Mouse (Mus musculus): ENCODE results near the gene Cdh13. TPM values are rescaled to one million over a fixed set of nuclear protein-coding genes. Genes with fewer than 3 reads are reported as not detected.

Cdh13 gene
- total RNA-seq, 2 experiments from 2014 or later = 56.4 to 66.1 TPM

DNA sequence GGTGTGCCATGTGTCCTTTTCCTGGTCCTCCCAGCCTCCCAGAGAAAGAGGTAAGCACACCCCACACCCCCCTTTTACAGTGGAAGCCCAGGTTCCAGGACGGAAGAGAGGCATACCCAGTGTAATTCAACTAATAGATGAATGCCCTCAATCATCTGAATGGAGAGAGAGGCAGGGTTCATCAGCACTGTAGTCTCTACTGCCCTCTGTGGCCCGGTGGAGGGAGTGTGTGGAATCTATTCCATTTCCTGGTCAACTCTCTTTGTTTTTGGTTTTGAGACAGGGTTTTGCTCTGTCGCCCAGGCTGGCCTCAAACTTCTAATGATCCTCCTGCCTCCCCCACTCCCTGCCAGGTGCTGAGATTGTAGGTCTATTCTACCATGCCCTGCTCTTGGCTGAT, 159.8 kb downstream of the Cdh13 start:
- DNase-seq (ENCODE audit: low spot score in 2 of 2) = peak in 1 of 2 experiments; percentile 25

DNA sequence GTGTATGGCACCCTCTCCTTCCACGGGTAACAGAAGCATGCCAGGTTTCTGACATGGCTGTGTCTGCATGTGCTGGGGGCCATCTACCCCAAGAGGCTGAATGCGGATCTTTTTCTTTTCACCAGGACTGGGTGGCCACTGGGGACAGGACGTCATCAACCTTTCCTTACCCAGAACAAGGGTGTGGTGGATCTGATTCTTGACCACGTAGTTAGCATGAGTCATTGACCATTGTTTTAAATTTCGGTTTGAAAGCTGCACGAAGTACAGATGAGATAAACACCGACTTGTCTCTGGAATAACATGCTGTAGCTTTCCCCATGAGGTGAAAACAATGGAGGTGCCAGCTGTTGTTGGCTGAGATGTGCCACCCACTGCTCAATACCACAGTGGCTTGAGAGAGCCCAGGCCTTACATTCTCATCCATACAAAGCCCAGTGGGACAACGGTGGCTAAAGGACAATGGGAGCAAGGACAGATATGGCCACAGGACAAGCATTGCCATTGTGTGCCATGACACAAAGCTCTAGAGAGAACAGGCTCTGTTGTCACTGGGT, 161.2 kb downstream of the Cdh13 start:
- no peak for DNase-seq (ENCODE audit: low spot score in 2 of 2)

DNA sequence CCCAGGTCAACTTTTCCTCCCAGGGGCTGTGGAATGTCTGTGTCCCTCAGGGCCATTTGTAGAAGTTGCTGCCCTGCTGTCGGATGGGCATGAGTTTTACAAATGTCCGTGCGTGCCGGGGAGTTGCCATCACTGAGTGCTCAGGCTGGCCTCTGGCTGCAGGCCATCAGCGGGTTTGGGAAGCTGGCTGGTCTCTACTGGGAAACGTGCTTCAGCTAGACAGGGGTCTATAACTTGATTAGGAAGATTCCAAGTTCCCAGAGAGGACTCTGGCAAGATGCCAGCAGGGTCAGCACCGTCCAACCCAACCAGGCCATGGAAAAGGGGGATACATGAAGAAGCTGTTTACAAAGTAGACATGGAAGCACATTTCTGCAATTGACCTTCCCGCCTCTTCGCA, 163.0 kb downstream of the Cdh13 start:
- DNase-seq (ENCODE audit: low spot score in 2 of 2) = no peak

DNA sequence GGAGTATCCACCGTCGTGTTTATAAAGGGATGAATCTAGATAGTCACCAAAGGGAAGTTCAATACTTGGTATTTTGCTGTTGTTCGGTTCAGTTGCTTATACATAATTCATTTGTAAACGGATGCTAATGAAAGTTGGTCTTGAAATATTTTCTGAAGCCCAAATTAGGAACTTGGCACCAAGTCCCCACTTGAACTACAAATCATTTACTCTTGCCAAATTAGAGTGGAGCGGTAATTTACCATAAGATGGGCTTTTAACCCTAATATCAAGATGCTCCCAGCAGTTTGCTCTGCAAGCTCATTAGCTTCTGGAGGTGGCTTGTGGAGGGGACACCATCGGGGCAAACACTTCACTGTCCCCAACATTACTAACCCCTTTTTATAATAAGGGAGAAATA, 164.5 kb downstream of the Cdh13 start:
- DNase-seq (ENCODE audit: low spot score in 2 of 2) = no peak

DNA sequence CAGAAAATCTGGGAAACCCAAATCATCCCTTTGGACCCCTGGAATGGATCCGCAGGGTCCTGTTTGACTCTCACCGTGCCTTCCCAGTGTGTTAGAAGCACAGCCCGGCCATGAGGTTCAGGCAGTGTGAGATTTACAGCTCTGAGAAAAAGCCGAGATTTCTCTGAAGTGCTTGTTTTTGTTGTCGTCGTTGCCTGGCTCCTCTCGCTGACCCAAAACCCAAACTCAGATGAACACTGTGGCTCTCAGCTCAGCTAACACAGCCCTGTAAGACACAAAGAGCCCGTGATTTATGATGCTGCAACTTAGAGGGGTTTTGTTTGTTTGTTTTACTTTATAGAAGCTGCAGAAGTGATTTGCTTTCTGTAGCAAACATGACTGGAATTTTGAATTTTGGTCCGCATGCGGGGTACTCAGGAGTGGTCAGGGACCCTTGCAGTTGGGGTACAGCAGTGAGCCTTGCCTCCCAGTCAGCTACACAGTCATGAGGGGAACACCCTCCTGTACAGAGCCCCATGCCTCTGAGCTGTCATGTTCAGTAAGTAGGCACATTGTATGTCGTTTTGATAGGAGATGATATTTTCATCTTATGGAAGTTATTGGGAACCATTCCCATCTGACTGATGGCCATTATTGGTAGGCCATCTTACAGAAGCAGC, 169.0 kb downstream of the Cdh13 start:
- no peak for DNase-seq (ENCODE audit: low spot score in 2 of 2)

DNA sequence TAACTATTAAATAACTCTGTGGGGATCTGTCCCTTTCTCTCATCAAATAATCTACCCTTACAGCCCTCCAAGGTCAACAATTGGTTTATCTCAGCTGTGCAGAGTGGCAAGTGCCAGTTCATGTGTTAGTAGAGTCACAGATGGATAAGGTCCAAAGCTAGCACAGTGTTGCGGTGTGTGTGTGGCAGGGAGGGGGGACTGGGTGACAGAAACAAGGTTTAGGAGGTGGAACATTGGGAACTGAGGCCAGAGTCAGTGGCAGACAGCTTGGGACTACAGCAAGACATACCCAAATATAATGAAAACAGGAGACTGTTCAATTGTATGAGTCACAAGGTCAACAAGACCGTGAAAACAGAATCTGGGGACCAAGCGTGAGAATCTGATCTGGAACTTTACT, 171.7 kb downstream of the Cdh13 start:
- no peak for DNase-seq (ENCODE audit: low spot score in 2 of 2)

DNA sequence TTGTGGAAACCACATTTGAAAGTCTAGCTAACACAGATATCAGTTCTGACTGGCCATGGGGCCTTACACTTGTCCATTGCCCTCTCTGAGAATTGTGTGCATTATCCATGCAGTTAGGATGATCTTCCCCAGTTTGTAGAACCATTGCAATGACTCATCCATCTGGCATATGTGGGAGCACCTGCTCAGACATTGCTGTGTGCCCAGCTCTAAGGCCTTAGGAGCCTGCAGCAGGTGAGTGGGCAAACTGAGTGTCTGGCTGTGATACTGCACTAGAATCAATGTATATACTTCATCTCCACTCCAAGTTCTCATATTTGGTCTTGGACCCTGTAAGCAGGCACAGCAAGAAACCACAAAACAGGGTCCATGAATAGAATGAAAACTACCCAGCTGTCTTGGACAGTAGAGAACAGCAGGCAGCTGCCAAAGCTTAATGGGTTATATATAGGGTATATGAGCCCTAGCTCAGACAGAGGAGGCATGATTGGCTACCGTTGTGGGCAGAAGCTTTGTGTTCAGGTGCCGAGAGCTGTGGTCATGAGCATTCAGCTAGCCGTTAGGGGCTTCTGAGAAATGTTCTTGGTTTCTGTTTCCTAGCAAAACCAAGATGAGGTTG, 181.9 kb downstream of the Cdh13 start:
- DNase-seq (ENCODE audit: low spot score in 2 of 2) = no peak

DNA sequence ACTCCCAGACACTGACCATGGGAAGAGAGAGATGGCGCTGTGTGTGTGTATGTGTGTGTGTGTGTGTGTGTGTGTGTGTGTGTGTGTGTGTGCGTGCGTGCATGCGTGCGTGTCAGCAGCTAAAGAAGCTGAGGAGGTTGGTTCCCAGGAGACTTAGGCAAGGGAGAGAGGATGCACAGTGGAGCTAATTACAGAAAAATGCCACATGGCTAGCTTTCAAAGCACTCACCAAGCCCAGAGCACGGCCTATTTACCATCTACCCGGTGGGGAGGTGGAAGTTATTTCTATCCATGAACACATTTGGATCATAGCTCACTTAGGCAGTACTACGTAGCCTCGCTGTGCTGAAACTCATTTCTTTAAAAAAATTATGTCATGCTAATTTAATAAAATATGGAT, 194.1 kb downstream of the Cdh13 start:
- DNase-seq (ENCODE audit: low spot score in 2 of 2) = no peak

DNA sequence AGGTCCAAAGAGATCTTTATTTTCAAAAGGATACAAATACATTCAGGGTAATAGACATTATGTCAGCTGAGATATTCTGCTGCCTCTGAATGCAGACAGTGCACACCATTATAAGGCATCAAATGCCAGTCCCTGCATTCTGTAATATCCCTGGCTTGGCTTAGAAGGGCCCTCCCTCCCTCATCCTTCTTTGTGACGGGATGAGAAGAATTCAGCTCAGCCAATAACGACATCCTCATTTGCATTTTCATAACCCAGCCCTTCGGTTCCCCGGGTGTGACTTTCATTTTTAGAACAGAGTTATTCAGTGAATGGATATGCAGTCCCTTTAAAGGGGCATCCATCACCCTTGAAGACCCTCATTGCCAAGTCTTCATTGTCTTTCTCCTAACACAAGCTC, 205.2 kb downstream of the Cdh13 start:
- peak in 1 of 2 experiments; percentile 10 for DNase-seq (ENCODE audit: low spot score in 2 of 2)

DNA sequence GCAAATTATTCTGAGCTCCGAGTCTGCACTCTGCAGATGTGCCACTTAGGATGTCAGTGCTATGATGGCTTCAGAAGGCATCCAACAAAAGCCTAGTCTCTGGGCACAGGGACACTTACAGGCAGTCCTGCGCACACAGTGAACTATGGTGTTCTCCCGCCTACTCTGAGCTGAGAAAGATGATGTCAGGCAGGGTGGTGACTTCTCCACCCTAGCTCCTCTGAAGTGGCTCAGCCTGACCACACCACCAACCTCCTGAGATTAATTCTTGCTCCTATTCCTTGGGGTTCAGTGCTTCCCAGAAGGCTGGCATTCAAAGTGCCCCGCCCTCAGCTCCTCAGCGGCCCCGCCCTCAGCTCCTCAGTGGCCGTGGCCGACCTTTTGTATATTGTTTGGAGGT, 219.0 kb downstream of the Cdh13 start:
- no peak for DNase-seq (ENCODE audit: low spot score in 2 of 2)

DNA sequence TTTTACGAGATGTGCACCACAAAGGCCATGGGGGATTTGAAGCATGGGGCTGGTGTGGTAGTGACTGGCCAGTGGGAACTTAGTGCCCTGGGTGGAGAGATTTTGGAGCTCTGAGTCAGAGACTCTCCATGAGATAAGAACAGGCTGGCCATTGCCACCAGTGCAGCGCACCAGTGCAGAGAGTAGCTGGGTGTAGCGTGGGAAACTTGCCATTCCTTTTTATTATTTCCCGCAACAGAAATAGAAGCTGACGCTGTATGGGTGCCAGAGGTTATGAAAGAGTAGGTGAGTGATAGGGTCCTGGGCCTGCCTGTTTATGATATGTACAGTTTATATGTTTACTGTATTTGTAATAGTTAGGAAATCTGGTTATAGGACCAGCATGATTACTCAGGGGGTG, 225.9 kb downstream of the Cdh13 start:
- no peak for DNase-seq (ENCODE audit: low spot score in 2 of 2)

DNA sequence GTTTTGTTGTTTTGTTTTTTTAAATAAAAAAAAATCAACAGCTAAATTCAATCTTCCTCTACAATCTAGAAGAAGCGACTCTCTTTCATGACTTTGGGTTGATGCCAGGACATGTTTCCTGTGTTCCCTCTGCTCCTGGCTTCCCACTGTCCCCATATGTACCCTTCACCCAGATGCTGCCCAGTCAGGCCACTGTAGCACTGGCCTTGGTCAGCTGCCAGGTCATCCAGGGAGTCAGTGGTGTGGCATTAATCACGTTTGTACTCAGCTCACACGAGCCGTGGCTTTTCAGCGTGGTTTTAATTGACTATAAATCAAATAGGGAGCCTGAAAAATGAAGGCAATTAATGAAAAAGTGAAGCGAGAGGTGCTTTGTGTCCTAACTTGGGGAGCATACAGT, 229.7 kb downstream of the Cdh13 start:
- DNase-seq (ENCODE audit: low spot score in 2 of 2) = no peak

DNA sequence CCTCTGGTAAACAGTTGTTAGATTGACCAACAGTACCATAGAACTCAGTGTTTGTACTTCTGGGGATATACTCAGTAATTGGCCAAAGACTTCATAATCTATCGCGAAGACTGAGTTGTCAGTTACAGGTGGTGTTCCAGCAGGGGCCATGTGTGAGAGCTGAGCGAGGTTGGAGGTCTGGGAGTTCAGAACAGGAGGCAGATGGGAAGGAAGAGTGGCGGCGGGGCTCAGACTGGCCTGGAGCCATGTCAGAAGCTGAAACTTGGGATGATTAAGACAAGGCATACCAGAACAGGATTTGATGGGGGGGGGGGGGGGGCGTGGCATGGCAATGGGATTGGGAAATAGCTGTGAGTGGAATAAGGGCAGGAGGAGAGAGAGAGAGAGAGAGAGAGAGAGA, 232.1 kb downstream of the Cdh13 start:
- no peak for DNase-seq (ENCODE audit: low spot score in 2 of 2)

DNA sequence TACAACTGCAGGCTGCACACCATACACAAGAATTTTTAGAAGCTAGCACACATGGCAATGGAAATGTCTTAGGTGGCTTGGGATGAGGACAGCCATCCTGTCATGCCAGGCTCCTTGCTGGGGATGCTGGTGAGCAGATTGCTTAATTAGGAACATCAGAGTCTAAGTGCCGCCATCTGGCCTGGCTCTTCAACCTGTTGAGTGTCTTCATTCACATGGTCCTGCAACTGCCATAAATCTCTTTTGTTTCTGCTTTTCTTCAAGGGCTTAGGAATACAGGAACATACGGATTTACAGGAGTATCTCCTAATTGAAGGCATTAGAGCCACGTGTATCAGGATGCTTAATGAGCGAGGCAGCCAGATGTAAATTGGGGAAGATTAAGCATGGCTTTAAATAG, 233.5 kb downstream of the Cdh13 start:
- DNase-seq (ENCODE audit: low spot score in 2 of 2) = peak in 1 of 2 experiments; percentile 11

DNA sequence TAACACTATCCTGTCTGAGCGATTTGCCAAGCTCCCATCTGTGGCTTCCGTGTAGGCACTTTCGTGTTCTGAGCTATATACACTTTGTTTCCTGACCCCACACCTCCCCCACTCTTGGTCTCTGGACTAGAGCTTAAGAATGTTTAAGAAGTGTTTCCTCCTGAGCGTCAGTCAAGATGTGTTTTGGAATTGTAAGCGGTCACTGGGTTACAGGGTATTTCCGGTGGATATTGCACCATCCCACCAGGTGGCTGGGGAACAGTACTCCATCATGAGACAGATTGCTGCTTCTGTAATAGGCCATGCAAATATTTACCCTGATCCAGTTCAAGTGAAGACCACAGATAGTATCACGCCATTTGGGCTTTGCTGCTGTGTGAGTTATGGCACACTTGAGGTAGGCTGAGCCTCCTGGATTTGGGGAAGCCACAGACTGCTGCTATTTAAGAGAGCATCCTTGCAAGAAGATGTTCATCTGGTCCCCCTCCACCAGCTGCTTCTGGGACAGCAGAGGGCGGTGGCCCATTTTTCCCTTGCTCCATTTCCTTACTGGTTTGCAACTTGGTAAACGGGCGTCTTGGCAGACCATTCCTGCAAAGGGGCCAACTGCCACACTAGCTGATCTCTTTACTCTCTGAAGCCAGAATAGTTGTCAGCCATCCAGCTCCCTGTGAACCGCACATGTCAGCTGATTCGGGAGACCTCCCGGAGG, 234.7 kb downstream of the Cdh13 start:
- DNase-seq (ENCODE audit: low spot score in 2 of 2) = peak; percentile 48 to 59

DNA sequence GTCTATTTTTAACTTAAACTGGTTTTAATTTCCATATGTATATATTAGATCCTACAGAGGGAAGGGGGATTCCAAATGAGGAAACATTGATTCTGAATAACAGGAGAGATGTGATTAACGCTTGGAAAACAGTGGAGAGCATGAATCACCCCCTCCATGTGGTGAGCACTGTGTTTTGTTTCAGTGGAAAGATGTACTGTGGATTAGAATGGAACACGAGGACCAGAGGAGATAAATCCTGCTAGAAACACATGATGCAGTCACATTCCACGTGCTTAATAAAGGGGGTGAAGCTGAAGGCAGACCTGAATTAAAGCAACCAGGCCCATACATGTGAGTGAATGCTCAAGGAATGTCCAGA, 235.2 kb downstream of the Cdh13 start:
- no peak for DNase-seq (ENCODE audit: low spot score in 2 of 2)

DNA sequence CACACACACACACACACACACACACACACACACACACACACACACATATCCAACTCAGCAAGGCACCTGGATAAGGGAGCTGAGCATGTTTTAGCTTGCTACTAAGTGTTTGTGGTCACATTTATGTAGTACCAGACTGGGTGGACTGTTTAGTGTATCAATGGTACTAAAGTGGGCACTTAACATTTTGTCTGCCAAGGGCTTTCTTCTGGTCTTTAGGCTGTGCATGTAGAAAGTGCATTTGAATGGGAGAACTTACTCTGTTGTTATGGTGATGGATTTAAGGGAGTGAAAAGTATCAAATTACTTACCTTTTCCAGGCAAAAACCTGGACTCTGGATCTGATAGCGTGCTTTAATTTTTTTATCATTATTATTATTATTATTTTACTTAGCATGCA, 240.4 kb downstream of the Cdh13 start:
- DNase-seq (ENCODE audit: low spot score in 2 of 2) = no peak

DNA sequence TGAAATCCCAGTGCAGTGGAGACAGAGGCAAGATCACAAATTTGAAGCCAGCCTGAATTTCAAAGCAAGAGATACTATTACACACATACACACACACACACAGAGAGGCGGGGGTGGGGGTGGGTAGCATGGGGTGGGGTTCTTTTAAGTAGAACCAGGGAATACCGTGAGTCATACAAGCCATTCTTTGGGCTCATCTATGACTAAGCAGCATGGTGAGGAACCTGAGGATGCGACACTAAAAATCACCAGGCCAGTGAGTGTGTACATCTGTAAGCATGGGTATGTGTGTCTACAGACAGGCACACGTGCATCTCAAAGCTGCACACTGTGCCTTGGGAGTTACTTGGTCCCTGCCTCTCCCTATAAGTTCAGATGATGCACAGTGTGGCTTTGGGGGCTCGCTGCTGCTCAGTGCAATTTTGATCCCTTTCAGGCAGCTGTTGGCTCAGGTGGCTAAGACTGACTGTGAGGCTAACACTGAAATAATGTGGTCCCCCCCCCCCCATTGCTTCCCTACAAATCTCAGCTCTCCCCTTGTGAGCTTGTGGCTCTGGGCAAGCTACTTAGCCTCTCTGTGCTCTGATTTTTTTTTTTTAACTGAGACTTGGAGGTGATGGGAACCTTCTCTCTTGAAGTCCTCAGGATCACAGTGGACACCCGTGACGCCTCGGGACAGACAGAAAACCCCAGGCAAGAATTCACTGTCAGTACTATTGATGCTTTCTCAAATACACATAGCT, 255.5 kb downstream of the Cdh13 start:
- DNase-seq (ENCODE audit: low spot score in 2 of 2) = no peak

DNA sequence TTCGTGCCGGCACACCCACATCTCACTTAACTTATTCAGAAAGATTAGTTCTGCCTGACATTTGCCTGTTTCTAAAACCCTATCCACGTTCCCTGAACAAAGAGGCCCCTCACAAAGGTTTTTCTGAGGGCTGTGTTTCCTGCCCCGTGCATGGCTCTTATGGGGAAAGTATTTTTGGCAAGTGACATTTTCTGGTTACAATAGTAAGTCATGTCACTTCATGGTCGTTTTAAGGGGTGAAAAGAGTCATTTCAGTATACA, 256.0 kb downstream of the Cdh13 start:
- DNase-seq (ENCODE audit: low spot score in 2 of 2) = no peak

DNA sequence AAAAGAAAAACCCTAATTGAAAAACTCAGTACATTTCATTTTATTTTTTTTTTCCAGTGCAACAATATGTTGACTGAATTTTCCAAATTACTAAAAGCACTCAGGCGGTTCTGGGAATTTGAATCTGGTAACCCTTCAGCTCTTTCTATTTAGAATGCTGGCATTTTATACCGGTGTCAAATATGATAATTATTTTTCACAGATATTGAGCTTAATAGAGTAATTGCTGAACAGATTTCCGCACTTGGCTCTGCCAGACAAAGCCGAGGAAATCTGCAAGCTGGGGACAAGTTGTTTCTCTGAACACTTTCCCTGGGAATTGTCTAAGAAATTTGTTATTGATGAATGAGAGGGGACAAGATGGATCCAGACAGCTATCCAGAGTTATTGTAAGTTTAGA, 256.4 kb downstream of the Cdh13 start:
- peak in 1 of 2 experiments; percentile 70 for DNase-seq (ENCODE audit: low spot score in 2 of 2)

DNA sequence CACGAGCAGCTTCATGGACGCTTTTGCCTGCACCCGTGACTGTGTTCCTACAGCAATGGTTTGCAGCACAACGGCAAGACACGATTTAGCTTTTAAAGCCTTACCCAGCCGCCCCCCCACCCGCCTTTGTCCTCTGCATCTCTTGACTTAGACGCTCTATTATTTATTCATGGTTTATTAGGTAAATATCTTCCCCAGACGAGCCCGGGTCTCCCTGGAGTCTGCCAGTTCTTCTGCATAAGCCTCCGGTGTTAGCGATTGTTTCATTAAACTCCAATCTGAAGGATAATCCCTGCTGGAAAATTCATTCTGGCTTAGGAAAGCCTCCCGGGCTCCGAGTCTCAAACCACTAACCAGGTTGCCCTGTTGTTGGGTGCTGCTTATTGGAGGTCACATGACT, 268.9 kb downstream of the Cdh13 start:
- no peak for DNase-seq (ENCODE audit: low spot score in 2 of 2)

DNA sequence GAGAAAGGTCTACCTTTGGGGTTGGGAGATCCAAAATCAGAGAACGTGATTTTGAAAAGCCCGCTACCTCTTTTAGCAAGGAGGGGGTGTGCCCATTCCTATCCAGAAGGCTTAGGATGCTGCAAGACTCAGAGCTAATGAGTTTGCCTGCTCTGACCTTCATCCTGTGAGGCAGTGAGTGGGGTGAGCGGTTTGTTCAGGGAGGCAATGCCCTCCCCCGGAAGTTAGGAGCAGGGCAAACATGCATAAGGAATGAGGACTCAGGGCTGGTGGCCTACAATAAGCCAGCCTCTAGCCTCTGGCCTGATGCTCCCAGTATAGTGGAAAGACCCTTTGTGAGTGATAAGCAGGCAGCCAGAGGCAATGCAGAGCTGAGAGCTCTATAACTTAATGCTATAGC, 269.3 kb downstream of the Cdh13 start:
- DNase-seq (ENCODE audit: low spot score in 2 of 2) = no peak

Measured in layer of hippocampus, postnatal 14 days (tissue).